Mouse (Mus musculus) kidney, adult 2 months (tissue): ENCODE measurements around the gene Ripk3.

Experiments used
- CTCF ChIP-seq: fragments of 200-500 bp; conservative IDR thresholded peaks from 2 replicates; pipeline ENCODE4 v1.5.1; 2011; ENCODE audit warnings: low read depth, mild to moderate bottlenecking, control low read depth, low read length, moderate library complexity, mixed read lengths; ENCODE audit not compliant: insufficient read depth, insufficient read length
- POLR2A ChIP-seq: fragments of 200-500 bp; IDR thresholded peaks from one replicate; pipeline ENCODE4 v1.6.1; 2011; ENCODE audit warnings: low read depth, low read length, control low read depth

- no peak for TF ChIP-seq POLR2A
- TF ChIP-seq CTCF = no peak
Observed at GRCm38 (mm10) chr14:55768555-55768954, 20.1 kb downstream of the Ripk3 start.
